Mouse (Mus musculus): Measurements from ENCODE around the gene Hdhd5. TPM values are rescaled to one million over a fixed set of nuclear protein-coding genes. Genes with fewer than 3 reads are reported as not detected.
A peak's percentile ranks its signal among the peaks of the same experiment; 100 is the strongest.

The Hdhd5 gene
- total and polyA plus RNA-seq, 3 experiments: 10.9 to 21.5 (median 11.4) TPM

DNA sequence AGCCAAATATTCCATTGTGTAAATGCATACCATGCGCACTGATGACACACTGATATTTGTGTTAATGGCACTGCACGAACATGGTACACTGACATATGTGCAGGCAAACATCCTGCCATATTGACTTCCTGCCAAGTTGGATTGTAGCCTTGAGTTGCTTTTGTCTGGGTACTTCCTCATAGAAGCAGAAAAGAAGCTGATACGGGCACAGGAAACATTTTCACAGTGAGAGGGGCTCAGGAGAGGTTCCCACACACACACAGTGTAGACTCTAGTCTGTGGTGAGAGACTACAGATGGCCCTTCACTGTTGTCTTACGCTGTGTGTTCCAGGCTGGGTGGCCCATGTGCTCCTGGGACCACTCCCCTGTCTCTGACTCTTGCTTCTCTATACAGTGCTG lies 15.9 kb upstream of the Hdhd5 start:
- Histone ChIP-seq H3K9ac (ENCODE audit: insufficient read depth, low read depth) (no peak overlapping the region), H3K36me3 (replicated peaks in 1 of 2; ENCODE audit: control insufficient read depth in 1 of 2, insufficient read depth in 1 of 2, low read length in 1 of 2) (no peaks in the 10 kb centered on the region), H3K9me3 (replicated peaks; ENCODE audit: low read length) (peaks cover 15% of the 10 kb centered on the region), H3K4me2 (ENCODE audit: insufficient read depth, low read depth, poor library complexity, severe bottlenecking) (no peak overlapping the region), H3K27ac (ENCODE audit: insufficient read depth, low read depth) (no peak overlapping the region), H3K27me3 (replicated peaks) (no peaks in the 10 kb centered on the region), H3K4me1 (ENCODE audit: control insufficient read depth in 1 of 2, insufficient read depth in 2 of 2) (peaks cover 0 to 5% of the 10 kb centered on the region in 2 experiments; a peak in 1 of 4 replicates), H3K4me3 (replicated peaks in 1 of 3; ENCODE audit: low read depth in 2 of 3, low read length in 2 of 3, poor library complexity in 1 of 3) (no peak overlapping the region), H3K79me2 (replicated peaks; ENCODE audit: control insufficient read depth, extremely low read depth, insufficient read depth, poor library complexity, severe bottlenecking) (no peaks in the 10 kb centered on the region)
- TF ChIP-seq NELFE (IDR thresholded peaks at IDR 0.05; ENCODE audit: low read depth, low read length): no peak
- TF ChIP-seq JUN (IDR thresholded peaks at IDR 0.05; ENCODE audit: insufficient read depth, low read depth, low read length): no peak
- no peak for TF ChIP-seq UBTF (IDR thresholded peaks at IDR 0.05; ENCODE audit: low read depth, low read length)
- TF ChIP-seq POLR2A (IDR thresholded peaks at IDR 0.05; ENCODE audit: low read depth, low read length): no peak
- TF ChIP-seq ZKSCAN1 (IDR thresholded peaks at IDR 0.05; ENCODE audit: borderline replicate concordance, low read depth, low read length): no peak
- no peak for TF ChIP-seq IRF4 (IDR thresholded peaks at IDR 0.05; ENCODE audit: low read depth, low read length)
- no peak for TF ChIP-seq TCF12 (IDR thresholded peaks at IDR 0.05; ENCODE audit: low read depth, low read length)
- TF ChIP-seq MAX (IDR thresholded peaks at IDR 0.05; ENCODE audit: low read length): no peak
- TF ChIP-seq CHD1 (IDR thresholded peaks at IDR 0.05; ENCODE audit: low read depth, low read length): no peak
- in situ Hi-C loops (cut with MboI; ENCODE audit: low pct_ligation_motif_present, low pct_unique_long_range_greater_than_20kb, low sequenced_read_pairs): no loop called here
- dilution Hi-C loops (cut with MboI; ENCODE audit: extremely low pct_ligation_motif_present, extremely low pct_unique_long_range_greater_than_20kb, low sequenced_read_pairs): no loop called here
- no peak for DNase-seq (ENCODE audit: extremely low read depth)

DNA sequence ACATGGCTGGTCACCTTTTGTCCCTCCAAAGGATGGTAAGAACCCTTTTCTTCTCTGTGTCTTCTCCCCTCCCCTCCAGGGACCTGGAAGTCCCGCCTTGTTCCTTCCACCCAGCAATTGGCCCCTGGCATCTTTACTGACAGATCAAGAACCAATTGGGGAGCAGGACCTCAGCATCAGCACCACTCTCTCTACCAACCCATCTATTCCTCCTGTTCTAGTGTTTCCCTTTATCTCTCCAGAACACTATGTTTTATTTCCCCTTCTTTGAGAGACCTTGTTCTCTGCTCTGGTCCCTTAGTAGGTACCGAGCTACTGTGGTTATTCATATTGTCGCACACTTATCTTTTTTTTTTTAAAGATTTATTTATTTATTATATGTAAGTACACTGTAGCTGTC lies 15.2 kb upstream of the Hdhd5 start:
- Histone ChIP-seq H3K4me3 (replicated peaks in 1 of 3; ENCODE audit: low read depth in 2 of 3, low read length in 2 of 3, poor library complexity in 1 of 3) (no peak overlapping the region), H3K27me3 (replicated peaks) (no peaks in the 10 kb centered on the region), H3K9ac (ENCODE audit: insufficient read depth, low read depth) (no peak overlapping the region), H3K36me3 (replicated peaks in 1 of 2; ENCODE audit: control insufficient read depth in 1 of 2, insufficient read depth in 1 of 2, low read length in 1 of 2) (no peaks in the 10 kb centered on the region), H3K4me1 (ENCODE audit: control insufficient read depth in 1 of 2, insufficient read depth in 2 of 2) (peaks cover 0 to 7% of the 10 kb centered on the region in 2 experiments; a peak in 2 of 4 replicates), H3K4me2 (ENCODE audit: insufficient read depth, low read depth, poor library complexity, severe bottlenecking) (no peak overlapping the region), H3K27ac (ENCODE audit: insufficient read depth, low read depth) (no peak overlapping the region), H3K9me3 (replicated peaks; ENCODE audit: low read length) (peaks cover 15% of the 10 kb centered on the region), H3K79me2 (replicated peaks; ENCODE audit: control insufficient read depth, extremely low read depth, insufficient read depth, poor library complexity, severe bottlenecking) (no peaks in the 10 kb centered on the region)
- in situ Hi-C loops (cut with MboI; ENCODE audit: low pct_ligation_motif_present, low pct_unique_long_range_greater_than_20kb, low sequenced_read_pairs): no loop called here
- dilution Hi-C loops (cut with MboI; ENCODE audit: extremely low pct_ligation_motif_present, extremely low pct_unique_long_range_greater_than_20kb, low sequenced_read_pairs): no loop called here
- TF ChIP-seq EP300 (IDR thresholded peaks at IDR 0.05; ENCODE audit: low read length) (no peak), MAZ (IDR thresholded peaks at IDR 0.05; ENCODE audit: low read depth, low read length) (no peak), CTCF (conservative IDR thresholded peaks at IDR 0.05 in 1 of 2, IDR thresholded peaks at IDR 0.05 in 1 of 2; ENCODE audit: low read depth in 2 of 2, low read length in 2 of 2) (no peak), MEF2A (IDR thresholded peaks at IDR 0.05; ENCODE audit: borderline replicate concordance, low read depth, low read length) (no peak)
- no peak for DNase-seq (ENCODE audit: extremely low read depth)

DNA sequence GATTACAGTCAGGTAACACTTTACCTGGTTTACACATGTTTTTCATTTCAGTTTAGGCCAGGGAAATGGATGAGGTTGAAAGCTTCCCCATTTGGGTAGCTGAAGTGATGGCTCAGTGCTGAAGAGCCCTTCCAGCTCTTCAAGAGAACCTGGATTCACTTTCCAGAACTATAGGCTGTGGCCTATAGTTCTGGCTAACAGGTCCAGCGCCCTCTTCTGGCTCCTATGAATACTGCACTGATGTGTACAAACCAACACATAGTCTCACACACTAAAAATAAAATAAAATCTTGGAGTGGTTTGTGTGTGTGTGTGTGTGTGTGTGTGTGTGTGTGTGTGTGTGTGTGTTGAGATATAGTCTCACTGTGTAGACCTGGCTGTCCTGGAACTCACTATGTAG lies 10.9 kb upstream of the Hdhd5 start:
- Histone ChIP-seq H3K27me3 (replicated peaks) (no peaks in the 10 kb centered on the region), H3K4me1 (ENCODE audit: control insufficient read depth in 1 of 2, insufficient read depth in 2 of 2) (peaks cover 7 to 16% of the 10 kb centered on the region in 2 experiments; a peak in 3 of 4 replicates), H3K4me3 (replicated peaks in 1 of 3; ENCODE audit: low read depth in 2 of 3, low read length in 2 of 3, poor library complexity in 1 of 3) (no peak overlapping the region), H3K27ac (ENCODE audit: insufficient read depth, low read depth) (no peak overlapping the region), H3K79me2 (replicated peaks; ENCODE audit: control insufficient read depth, extremely low read depth, insufficient read depth, poor library complexity, severe bottlenecking) (no peaks in the 10 kb centered on the region), H3K36me3 (replicated peaks in 1 of 2; ENCODE audit: control insufficient read depth in 1 of 2, insufficient read depth in 1 of 2, low read length in 1 of 2) (no peaks in the 10 kb centered on the region), H3K4me2 (ENCODE audit: insufficient read depth, low read depth, poor library complexity, severe bottlenecking) (no peak overlapping the region), H3K9ac (ENCODE audit: insufficient read depth, low read depth) (no peak overlapping the region), H3K9me3 (replicated peaks; ENCODE audit: low read length) (peaks cover 15% of the 10 kb centered on the region)
- TF ChIP-seq TCF12 (IDR thresholded peaks at IDR 0.05; ENCODE audit: low read depth, low read length): no peak
- TF ChIP-seq JUN (IDR thresholded peaks at IDR 0.05; ENCODE audit: insufficient read depth, low read depth, low read length): no peak
- peak in 1 of 2 experiments; percentile 14; a peak in 1 of 4 replicates for TF ChIP-seq CTCF (conservative IDR thresholded peaks at IDR 0.05 in 1 of 2, IDR thresholded peaks at IDR 0.05 in 1 of 2; ENCODE audit: low read depth in 2 of 2, low read length in 2 of 2)
- dilution Hi-C loops (cut with MboI; ENCODE audit: extremely low pct_ligation_motif_present, extremely low pct_unique_long_range_greater_than_20kb, low sequenced_read_pairs) (no loop called here), in situ Hi-C loops (cut with MboI; ENCODE audit: low pct_ligation_motif_present, low pct_unique_long_range_greater_than_20kb, low sequenced_read_pairs) (no loop called here)
- no peak for DNase-seq (ENCODE audit: extremely low read depth)

All from CH12.LX (cell line).